Mouse (Mus musculus) E14TG2a.4 (cell line): ENCODE measurements around the gene Gosr1.

Experiments used
- H3K27me3 ChIP-seq: 2 replicates; pipeline ENCODE4 v1.6.1; 2014; ENCODE audit warnings: low read length, control low read depth; ENCODE audit not compliant: insufficient read depth
- H3K36me3 ChIP-seq: 2 replicates; pipeline ENCODE4 v1.6.1; 2014; ENCODE audit warnings: low read length, control low read depth; ENCODE audit not compliant: insufficient read depth
- H3K4me1 ChIP-seq: replicated peaks from 2 replicates; pipeline ENCODE4 v1.6.1; 2014; ENCODE audit warnings: low read depth, low read length, control low read depth
- H3K4me3 ChIP-seq: replicated peaks from 2 replicates; pipeline ENCODE4 v1.5.1; 2014; ENCODE audit warnings: mild to moderate bottlenecking, low read length
- H3K9me3 ChIP-seq: 2 replicates; pipeline ENCODE4 v1.6.1; 2014; ENCODE audit warnings: low read length, control low read depth
- CTCF ChIP-seq: conservative IDR thresholded peaks from 2 replicates; pipeline ENCODE4 v1.5.1; 2014; ENCODE audit warnings: low read length
- NANOG ChIP-seq: IDR thresholded peaks from 2 replicates; pipeline ENCODE4 v1.6.1; 2014; ENCODE audit warnings: borderline replicate concordance, low read length, mixed read lengths
- POU5F1 ChIP-seq: IDR thresholded peaks from 2 replicates; pipeline ENCODE4 v1.6.1; 2014; ENCODE audit warnings: low read length, borderline replicate concordance

The Gosr1 gene

GRCm38 (mm10) chr11:76745921-76746320, 17.5 kb downstream of the Gosr1 start:
- Histone ChIP-seq H3K4me1 (peaks cover 19% of the 10 kb centered on the region), H3K9me3 (no peaks in the 10 kb centered on the region), H3K4me3 (no peak overlapping the region), H3K27me3 (no peaks in the 10 kb centered on the region), H3K36me3 (peaks cover 72% of the 10 kb centered on the region)
- no peak for TF ChIP-seq NANOG
- no peak for TF ChIP-seq POU5F1
- no peak for TF ChIP-seq CTCF

- no peak overlapping the region for H3K4me3 ChIP-seq
- no peaks in the 10 kb centered on the region for H3K9me3 ChIP-seq
- peaks cover 11% of the 10 kb centered on the region; the same call in 1 of the 2 replicates for H3K4me1 ChIP-seq
- TF ChIP-seq NANOG, result no peak
- no peak; the same call in 1 of the 2 replicates for TF ChIP-seq CTCF
- TF ChIP-seq POU5F1, result no peak
- H3K27me3 ChIP-seq, result no peaks in the 10 kb centered on the region
- H3K36me3 ChIP-seq, result peaks cover 60% of the 10 kb centered on the region
Observed at GRCm38 (mm10) chr11:76744550-76744949, 18.8 kb downstream of the Gosr1 start.

- Histone ChIP-seq H3K4me3 (no peak overlapping the region), H3K9me3 (no peaks in the 10 kb centered on the region), H3K4me1 (peaks cover 14% of the 10 kb centered on the region; the same call in 1 of the 2 replicates), H3K36me3 (peaks cover 40% of the 10 kb centered on the region), H3K27me3 (no peaks in the 10 kb centered on the region)
- no peak for TF ChIP-seq POU5F1
- TF ChIP-seq CTCF, result no peak
- no peak for TF ChIP-seq NANOG
Observed at GRCm38 (mm10) chr11:76742511-76742910, 20.9 kb downstream of the Gosr1 start.

GRCm38 (mm10) chr11:76739125-76739524, 24.3 kb downstream of the Gosr1 start:
- no peak overlapping the region for H3K4me3 ChIP-seq
- TF ChIP-seq NANOG (no peak), POU5F1 (no peak), CTCF (peak; percentile 50)
- H3K36me3 ChIP-seq, result peaks cover 41% of the 10 kb centered on the region
- no peaks in the 10 kb centered on the region for H3K27me3 ChIP-seq
- no peaks in the 10 kb centered on the region for H3K9me3 ChIP-seq
- peaks cover 10% of the 10 kb centered on the region; the same call in 1 of the 2 replicates for H3K4me1 ChIP-seq

GRCm38 (mm10) chr11:76735753-76736324, 27.5 kb downstream of the Gosr1 start:
- Histone ChIP-seq H3K36me3 (peaks cover 47% of the 10 kb centered on the region), H3K4me3 (no peak overlapping the region), H3K9me3 (no peaks in the 10 kb centered on the region), H3K4me1 (0 out of 2 replicates have a peak, but pooled peaks cover 8% of the 10 kb centered on the region), H3K27me3 (no peaks in the 10 kb centered on the region)
- TF ChIP-seq NANOG (no peak), POU5F1 (no peak), CTCF (no peak)

GRCm38 (mm10) chr11:76734560-76734959, 28.8 kb downstream of the Gosr1 start:
- no peak for TF ChIP-seq NANOG
- Histone ChIP-seq H3K36me3 (peaks cover 54% of the 10 kb centered on the region), H3K4me3 (no peak overlapping the region), H3K27me3 (no peaks in the 10 kb centered on the region), H3K9me3 (no peaks in the 10 kb centered on the region), H3K4me1 (peaks cover 18% of the 10 kb centered on the region)

- no peaks in the 10 kb centered on the region for H3K27me3 ChIP-seq
- no peaks in the 10 kb centered on the region for H3K9me3 ChIP-seq
- TF ChIP-seq CTCF (no peak), NANOG (no peak), POU5F1 (no peak)
- H3K4me3 ChIP-seq, result no peak overlapping the region
- H3K36me3 ChIP-seq, result peaks cover 56% of the 10 kb centered on the region
- H3K4me1 ChIP-seq, result peaks cover 24% of the 10 kb centered on the region
Observed at GRCm38 (mm10) chr11:76730650-76731049, 32.7 kb downstream of the Gosr1 start.

GRCm38 (mm10) chr11:76728093-76728492, 35.3 kb downstream of the Gosr1 start:
- Histone ChIP-seq H3K4me1 (peaks cover 24% of the 10 kb centered on the region), H3K36me3 (peaks cover 37% of the 10 kb centered on the region), H3K9me3 (no peaks in the 10 kb centered on the region), H3K27me3 (no peaks in the 10 kb centered on the region), H3K4me3 (no peak overlapping the region)
- TF ChIP-seq CTCF (no peak), NANOG (no peak), POU5F1 (no peak)

- H3K9me3 ChIP-seq, result no peaks in the 10 kb centered on the region
- peaks cover 3% of the 10 kb centered on the region for H3K4me1 ChIP-seq
- no peaks in the 10 kb centered on the region; the same call in 1 of the 2 replicates for H3K27me3 ChIP-seq
- H3K36me3 ChIP-seq, result peaks cover 8% of the 10 kb centered on the region
- no peak overlapping the region for H3K4me3 ChIP-seq
- no peak for TF ChIP-seq POU5F1
- no peak for TF ChIP-seq NANOG
- no peak for TF ChIP-seq CTCF
Observed at GRCm38 (mm10) chr11:76723911-76724310, 39.5 kb downstream of the Gosr1 start.
